Mouse (Mus musculus) heart, embryonic 14.5 days (tissue): ENCODE measurements at regions not wholly inside any gene's neighbourhood (a gene's known extent, or its start where the extent isn't known, plus 50 kb on each side); places are given as distances from the start of the nearest gene placed in this dataset.

Experiments used
- ATAC-seq: fragments of 200-750 bp; cut with Nextera tagmentation; 2 replicates; pipeline ENCODE4 v1.8.0; 2017; ENCODE audit warnings: low read depth, moderate TSS enrichment; ENCODE audit not compliant: insufficient number of reproducible peaks, insufficient read depth, low FRiP score
- H3K27ac ChIP-seq, 2 experiments: fragments of 200-500 bp in 1 of 2; fragments of 300-500 bp in 1 of 2; sonication (generic) in 1 of 2; replicated peaks in 1 of 2; 2 replicates each; pipeline ENCODE4 v1.5.1; 2012 to 2014; ENCODE audit warnings: low read depth in 2 of 2, low read length in 2 of 2, control low read depth in 1 of 2, mild to moderate bottlenecking in 1 of 2, mixed read lengths in 1 of 2; ENCODE audit not compliant: control insufficient read depth in 1 of 2, insufficient read depth in 1 of 2
- H3K27me3 ChIP-seq: fragments of 300-500 bp; sonication (generic); 2 replicates; pipeline ENCODE4 v1.6.1; 2014; ENCODE audit warnings: mild to moderate bottlenecking, low read length, control low read depth; ENCODE audit not compliant: control insufficient read depth, insufficient read depth
- H3K36me3 ChIP-seq: fragments of 300-500 bp; sonication (generic); 2 replicates; pipeline ENCODE4 v1.6.1; 2014; ENCODE audit warnings: mild to moderate bottlenecking, control low read depth, low read length, mixed read lengths; ENCODE audit not compliant: control insufficient read depth, insufficient read depth
- H3K4me1 ChIP-seq, 2 experiments: fragments of 200-500 bp in 1 of 2; fragments of 300-500 bp in 1 of 2; sonication (generic) in 1 of 2; 2 replicates each; pipeline ENCODE4 v1.6.1; 2012 to 2014; ENCODE audit warnings: low read length in 2 of 2, control low read depth in 1 of 2, mixed read lengths in 1 of 2; ENCODE audit not compliant: control insufficient read depth in 2 of 2, insufficient read depth in 2 of 2
- H3K4me2 ChIP-seq: fragments of 300-500 bp; sonication (generic); 2 replicates; pipeline ENCODE4 v1.6.1; 2014; ENCODE audit warnings: mild to moderate bottlenecking, low read length
- H3K4me3 ChIP-seq, 2 experiments: fragments of 200-500 bp in 1 of 2; fragments of 300-500 bp in 1 of 2; sonication (generic) in 1 of 2; 2 replicates each; pipeline ENCODE4 v1.5.1; 2012 to 2014; ENCODE audit warnings: low read length in 2 of 2, mild to moderate bottlenecking in 2 of 2, control low read depth in 1 of 2, low read depth in 1 of 2, moderate library complexity in 1 of 2; ENCODE audit not compliant: control insufficient read depth in 1 of 2, insufficient read depth in 1 of 2
- H3K9ac ChIP-seq: fragments of 300-500 bp; sonication (generic); 2 replicates; pipeline ENCODE4 v1.6.1; 2014; ENCODE audit warnings: mild to moderate bottlenecking, low read length
- H3K9me3 ChIP-seq: fragments of 300-500 bp; sonication (generic); 2 replicates; pipeline ENCODE4 v1.6.1; 2016; ENCODE audit warnings: low read length, control low read depth; ENCODE audit not compliant: control insufficient read depth
- WGBS: fragments of 180-500 bp; shearing (Covaris S2); extraction: QIAGEN DNeasy Blood & Tissue Kit; methylation state at CpG from one replicate; pipeline ENCODE4 v1.1.7; 2014; 5-methylcytosine and 5-hydroxymethylcytosine counted together

GRCm38 (mm10) chr8:35877581-35877980 is 112.0 kb downstream of the Gm19410 start:
- WGBS, result 87% methylated on average over 2 of the region's 2 CpGs
- ATAC-seq, result no peak
- no peak overlapping the region for H3K4me3 ChIP-seq

DNA sequence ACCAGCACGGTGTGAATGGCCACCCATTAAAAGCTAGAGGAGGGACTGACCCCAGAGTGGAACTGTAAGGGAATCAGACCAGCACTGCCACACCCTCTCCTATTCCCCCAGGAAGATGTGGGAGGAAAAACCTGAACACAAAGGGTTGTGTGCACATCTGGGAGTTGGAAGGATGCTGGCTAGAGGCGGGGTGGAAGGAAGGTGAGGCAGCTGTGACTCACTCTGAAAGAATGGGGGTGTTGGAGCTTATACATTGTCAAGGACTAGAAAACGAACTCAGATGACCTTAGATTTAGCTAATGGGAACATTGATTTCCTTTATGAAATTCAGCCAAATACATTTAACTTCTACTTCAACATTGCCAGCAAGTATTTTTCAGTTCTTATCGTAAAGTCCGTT is 116.2 kb downstream of the Gm19410 start:
- Histone ChIP-seq H3K4me3 (no peak overlapping the region), H3K9me3 (no peaks in the 10 kb centered on the region), H3K27ac (no peak overlapping the region), H3K36me3 (no peaks in the 10 kb centered on the region), H3K4me1 (no peaks in the 10 kb centered on the region), H3K4me2 (no peak overlapping the region), H3K9ac (no peak overlapping the region), H3K27me3 (no peaks in the 10 kb centered on the region)
- no peak for ATAC-seq
- 63% methylated on average over 5 of the region's 5 CpGs for WGBS

More at GRCm38 (mm10) chr8:35877581-35877980, 112.0 kb downstream of the Gm19410 start:
- Histone ChIP-seq H3K27me3 (no peaks in the 10 kb centered on the region), H3K4me1 (no peaks in the 10 kb centered on the region), H3K9ac (no peak overlapping the region), H3K27ac (no peak overlapping the region), H3K4me2 (no peak overlapping the region), H3K9me3 (no peaks in the 10 kb centered on the region), H3K36me3 (no peaks in the 10 kb centered on the region)

DNA sequence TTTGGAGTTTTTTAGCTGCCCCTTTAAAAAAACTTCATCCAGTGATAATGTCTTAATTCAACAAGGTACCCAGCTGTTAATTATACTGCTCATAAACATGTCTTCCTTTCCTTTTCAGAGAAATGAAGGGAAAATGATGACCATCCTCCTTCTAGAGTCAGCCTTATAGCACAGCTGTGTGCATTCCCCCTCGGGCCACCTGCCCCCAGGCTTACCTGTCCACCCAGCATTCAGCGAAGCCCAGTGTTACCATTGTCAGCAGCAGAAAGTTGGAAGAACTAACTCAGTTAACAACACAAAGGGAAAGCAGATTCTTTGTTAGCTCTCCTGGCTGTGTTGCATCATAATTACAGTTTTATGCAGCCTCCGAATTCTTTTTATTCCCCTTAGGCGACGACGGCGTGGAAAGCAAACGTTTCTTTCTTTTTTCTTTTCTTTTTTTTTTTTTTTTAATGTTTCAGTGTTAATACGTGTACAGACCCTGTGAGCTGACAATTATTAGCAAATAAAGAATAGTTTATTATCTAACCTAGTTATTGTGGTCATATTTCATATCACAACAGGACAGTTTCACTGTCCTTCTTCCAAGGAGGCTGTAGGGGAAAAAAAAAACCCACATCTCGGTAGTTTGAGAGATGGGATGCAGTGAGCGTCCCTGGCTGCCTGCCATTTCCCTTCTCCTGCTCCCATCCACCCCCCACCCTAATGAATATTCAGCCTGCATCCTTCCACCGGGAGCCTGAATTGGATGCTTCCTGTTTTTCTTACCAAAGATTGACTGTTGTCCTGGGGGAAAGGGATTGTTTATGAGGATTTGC is 117.3 kb downstream of the Gm19410 start:
- Histone ChIP-seq H3K4me3 (no peak overlapping the region), H3K27me3 (no peaks in the 10 kb centered on the region), H3K9ac (no peak overlapping the region), H3K9me3 (no peaks in the 10 kb centered on the region), H3K4me1 (no peaks in the 10 kb centered on the region), H3K27ac (no peak overlapping the region), H3K36me3 (no peaks in the 10 kb centered on the region), H3K4me2 (no peak overlapping the region)
- WGBS, result 58% methylated on average over 12 of the region's 12 CpGs
- no peak for ATAC-seq

- no peak overlapping the region for H3K4me3 ChIP-seq
- no peaks in the 10 kb centered on the region for H3K9me3 ChIP-seq
- ATAC-seq, result no peak
- H3K27me3 ChIP-seq, result no peaks in the 10 kb centered on the region
- H3K4me1 ChIP-seq, result no peaks in the 10 kb centered on the region
- no peaks in the 10 kb centered on the region for H3K36me3 ChIP-seq
- H3K4me2 ChIP-seq, result no peak overlapping the region
- no peak overlapping the region for H3K9ac ChIP-seq
- 80% methylated on average over 1 of the region's 1 CpGs for WGBS
- H3K27ac ChIP-seq, result no peak overlapping the region
These were observed 117.8 kb downstream of the Gm19410 start for GRCm38 (mm10) chr8:35883456-35883780.

DNA sequence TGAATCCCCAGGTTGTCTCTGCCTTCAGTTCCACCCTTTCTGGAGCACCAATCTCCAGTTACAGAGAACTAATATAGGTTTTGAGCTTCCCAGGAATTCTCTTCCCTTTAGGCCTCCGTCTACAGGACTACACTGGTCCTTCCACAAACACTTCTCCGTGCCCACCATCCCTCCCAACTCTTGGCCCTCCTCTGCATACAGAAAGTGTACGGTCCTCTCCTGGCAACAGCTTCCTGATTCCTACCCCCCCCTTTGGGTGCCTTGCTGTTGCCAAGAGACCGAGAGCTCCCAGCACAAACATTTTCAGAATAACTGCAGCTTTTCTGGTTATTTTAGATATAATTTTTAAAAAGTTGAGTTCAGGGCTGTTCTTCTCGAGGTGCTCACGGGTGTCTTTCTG is 119.0 kb downstream of the Gm19410 start:
- Histone ChIP-seq H3K36me3 (no peaks in the 10 kb centered on the region), H3K27ac (no peak overlapping the region), H3K4me1 (no peaks in the 10 kb centered on the region), H3K4me3 (no peak overlapping the region), H3K9ac (no peak overlapping the region), H3K9me3 (no peaks in the 10 kb centered on the region), H3K27me3 (no peaks in the 10 kb centered on the region), H3K4me2 (no peak overlapping the region)
- no peak for ATAC-seq
- WGBS, result 80% methylated on average over 6 of the region's 6 CpGs

- H3K27ac ChIP-seq, result no peak overlapping the region
- no peaks in the 10 kb centered on the region for H3K36me3 ChIP-seq
- H3K4me1 ChIP-seq, result peaks cover 5 to 8% of the 10 kb centered on the region in 2 experiments; a peak in 3 of 4 replicates
- no peak overlapping the region for H3K9ac ChIP-seq
- H3K9me3 ChIP-seq, result no peaks in the 10 kb centered on the region
- 64% methylated on average over 4 of the region's 4 CpGs for WGBS
- H3K4me2 ChIP-seq, result no peak overlapping the region
- H3K4me3 ChIP-seq, result no peak overlapping the region
- no peaks in the 10 kb centered on the region for H3K27me3 ChIP-seq
- ATAC-seq, result no peak
These were observed 124.5 kb downstream of the Gm19410 start for GRCm38 (mm10) chr8:35890083-35890482.

GRCm38 (mm10) chr8:35891769-35892168 is 126.2 kb downstream of the Gm19410 start:
- ATAC-seq, result no peak
- H3K4me3 ChIP-seq, result no peak overlapping the region
- 75% methylated on average over 6 of the region's 6 CpGs for WGBS
- no peak overlapping the region for H3K4me2 ChIP-seq
- no peaks in the 10 kb centered on the region for H3K36me3 ChIP-seq
- peaks cover 5 to 8% of the 10 kb centered on the region in 2 experiments; a peak in 3 of 4 replicates for H3K4me1 ChIP-seq
- H3K9ac ChIP-seq, result no peak overlapping the region
- H3K27me3 ChIP-seq, result no peaks in the 10 kb centered on the region
- no peak overlapping the region for H3K27ac ChIP-seq
- no peaks in the 10 kb centered on the region for H3K9me3 ChIP-seq

- 46% methylated on average over 3 of the region's 3 CpGs for WGBS
- peaks cover 0 to 4% of the 10 kb centered on the region in 2 experiments; a peak in 1 of 4 replicates for H3K4me1 ChIP-seq
- no peak overlapping the region for H3K4me2 ChIP-seq
- no peak overlapping the region for H3K4me3 ChIP-seq
- H3K36me3 ChIP-seq, result no peaks in the 10 kb centered on the region
- H3K27ac ChIP-seq, result no peak overlapping the region
- H3K9ac ChIP-seq, result no peak overlapping the region
- no peaks in the 10 kb centered on the region for H3K9me3 ChIP-seq
- no peak for ATAC-seq
- no peaks in the 10 kb centered on the region for H3K27me3 ChIP-seq
These were observed 132.9 kb downstream of the Gm19410 start for GRCm38 (mm10) chr8:35898493-35898892.
